Mouse (Mus musculus) myocyte (in vitro differentiated cells): ENCODE data around the gene Armc5.

Source experiments
- MYOD1 ChIP-seq, 3 experiments: IDR thresholded peaks; one replicate each; pipeline ENCODE4 v1.6.1; 2011; ENCODE audit warnings: control low read depth in 2 of 3, low read depth in 2 of 3, mild to moderate bottlenecking in 2 of 3, moderate library complexity in 1 of 3; ENCODE audit not compliant: insufficient read length in 2 of 3, control insufficient read depth in 1 of 3
- MYOG ChIP-seq, 3 experiments: IDR thresholded peaks; one replicate each; pipeline ENCODE4 v1.6.1; 2011; ENCODE audit warnings: control low read depth in 2 of 3, low read depth in 2 of 3, mild to moderate bottlenecking in 2 of 3; ENCODE audit not compliant: insufficient read length in 2 of 3, control insufficient read depth in 1 of 3, insufficient read depth in 1 of 3
- TCF12 ChIP-seq: IDR thresholded peaks from one replicate; pipeline ENCODE4 v1.6.1; 2011; ENCODE audit warnings: mild to moderate bottlenecking, control low read depth; ENCODE audit not compliant: poor library complexity, insufficient read depth, severe bottlenecking
- USF1 ChIP-seq: IDR thresholded peaks from one replicate; pipeline ENCODE4 v1.6.1; 2011; ENCODE audit warnings: low read depth, mild to moderate bottlenecking, control low read depth, moderate library complexity

- TF ChIP-seq MYOD1 (IDR thresholded peaks at IDR 0.05; ENCODE audit: control insufficient read depth in 1 of 3, insufficient read length in 2 of 3, low read depth in 2 of 3) (no peak), MYOG (IDR thresholded peaks at IDR 0.05; ENCODE audit: control insufficient read depth in 1 of 3, insufficient read depth in 1 of 3, insufficient read length in 2 of 3, low read depth in 2 of 3) (no peak), TCF12 (no peak), USF1 (no peak)
These were observed 44.6 kb downstream of the Armc5 start for GRCm38 (mm10) chr7:128281765-128282164.
